Mouse (Mus musculus) liver, postnatal 0 days (tissue): Measurements from ENCODE around the gene Map3k6. TPM values are rescaled to one million over a fixed set of nuclear protein-coding genes. Genes with fewer than 3 reads are reported as not detected.

ENCODE experiments used
- ATAC-seq: fragments of 200-750 bp; cut with Nextera tagmentation; 2 replicates; pipeline ENCODE4 v1.8.0; 2017; ENCODE audit warnings: mild to moderate bottlenecking, moderate library complexity
- DNase-seq: peaks from one replicate; pipeline ENCODE4 v3.0.0-alpha.2; 2016
- H3K27ac ChIP-seq: fragments of 300-500 bp; sonication (generic); 2 replicates; pipeline ENCODE4 v1.5.1; 2014; ENCODE audit warnings: antibody characterized with exemption, moderate library complexity, mild to moderate bottlenecking, low read depth
- H3K27me3 ChIP-seq: fragments of 300-500 bp; sonication (generic); 2 replicates; pipeline ENCODE4 v1.6.1; 2014; ENCODE audit warnings: low read length, control low read depth, mixed read lengths; ENCODE audit not compliant: insufficient read depth
- H3K36me3 ChIP-seq: fragments of 300-500 bp; sonication (generic); replicated peaks from 2 replicates; pipeline ENCODE4 v1.6.1; 2014; ENCODE audit warnings: mild to moderate bottlenecking, control low read depth, low read length, moderate library complexity, mixed read lengths; ENCODE audit not compliant: insufficient read depth
- H3K4me1 ChIP-seq: fragments of 300-500 bp; sonication (generic); 2 replicates; pipeline ENCODE4 v1.6.1; 2014; ENCODE audit warnings: antibody characterized with exemption, mild to moderate bottlenecking, control low read depth; ENCODE audit not compliant: insufficient read depth
- H3K4me2 ChIP-seq: fragments of 300-500 bp; sonication (generic); 2 replicates; pipeline ENCODE4 v1.6.1; 2014; ENCODE audit warnings: low read depth, mild to moderate bottlenecking, low read length, moderate library complexity, mixed read lengths
- H3K4me3 ChIP-seq: fragments of 300-500 bp; sonication (generic); 2 replicates; pipeline ENCODE4 v1.5.1; 2014; ENCODE audit warnings: low read depth, low read length
- H3K9ac ChIP-seq: fragments of 300-500 bp; sonication (generic); replicated peaks from 2 replicates; pipeline ENCODE4 v1.6.1; 2014; ENCODE audit warnings: mild to moderate bottlenecking, moderate library complexity
- H3K9me3 ChIP-seq: fragments of 300-500 bp; sonication (generic); 2 replicates; pipeline ENCODE4 v1.6.1; 2016; ENCODE audit warnings: mild to moderate bottlenecking, control low read depth, low read length, mixed read lengths
- CTCF ChIP-seq: sonication (generic); IDR thresholded peaks from 2 replicates; pipeline ENCODE4 v1.5.1; 2016; ENCODE audit warnings: antibody characterized with exemption, low read depth
- EP300 ChIP-seq: IDR thresholded peaks from 2 replicates; pipeline ENCODE4 v1.6.1; 2016; ENCODE audit warnings: antibody characterized with exemption, low read depth, mild to moderate bottlenecking
- WGBS: fragments of 180-500 bp; shearing (Covaris S2); extraction: QIAGEN DNeasy Blood & Tissue Kit; methylation state at CpG from one replicate; pipeline ENCODE4 v1.1.7; 2014; ENCODE audit not compliant: insufficient replicate concordance; 5-methylcytosine and 5-hydroxymethylcytosine counted together
- polyA plus RNA-seq: library from polyadenylated mRNA; unstranded; fragments of >200 nt; fragmentation: Nextera tagmentation; extraction: Ambion mirVana; gene quantifications from 2 replicates; pipeline ENCODE4 v1.2.1, GENCODE M21; 2015

Gene Map3k6
- polyA plus RNA-seq, 1 experiment from 2014 or later: 1.3 TPM

DNA sequence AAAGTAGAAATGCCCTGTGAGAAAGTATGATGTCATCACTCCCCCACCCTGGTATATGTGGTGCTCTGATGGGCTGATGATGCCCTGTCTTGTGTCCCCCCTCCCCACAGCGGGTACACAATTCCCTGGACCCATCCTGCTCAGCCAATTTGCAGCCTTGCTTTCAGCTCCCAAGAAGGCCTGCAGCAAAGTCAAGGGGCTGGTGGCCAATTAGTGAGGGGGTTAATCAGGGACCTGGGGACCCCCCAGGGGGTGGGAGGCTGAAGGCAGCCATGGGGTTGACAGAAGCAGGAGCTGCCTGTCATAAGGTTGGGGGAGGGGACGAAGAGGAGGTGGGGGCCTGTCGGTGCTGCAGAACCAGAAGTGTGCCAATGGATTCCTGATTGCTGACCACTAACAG lies 37.0 kb upstream of the Map3k6 start:
- no peak overlapping the region for H3K9ac ChIP-seq
- H3K27ac ChIP-seq: no peak overlapping the region
- 50% methylated on average over 3 of the region's 3 CpGs for WGBS
- H3K4me3 ChIP-seq: no peak overlapping the region
- no peak overlapping the region for H3K4me2 ChIP-seq
- no peaks in the 10 kb centered on the region for H3K36me3 ChIP-seq
- TF ChIP-seq CTCF: no peak
- no peak for TF ChIP-seq EP300
- peaks cover 16% of the 10 kb centered on the region for H3K4me1 ChIP-seq
- DNase-seq (no peak), ATAC-seq (no peak)
- H3K27me3 ChIP-seq: 0 out of 2 replicates have a peak, but pooled peaks cover 2% of the 10 kb centered on the region
- no peaks in the 10 kb centered on the region for H3K9me3 ChIP-seq

DNA sequence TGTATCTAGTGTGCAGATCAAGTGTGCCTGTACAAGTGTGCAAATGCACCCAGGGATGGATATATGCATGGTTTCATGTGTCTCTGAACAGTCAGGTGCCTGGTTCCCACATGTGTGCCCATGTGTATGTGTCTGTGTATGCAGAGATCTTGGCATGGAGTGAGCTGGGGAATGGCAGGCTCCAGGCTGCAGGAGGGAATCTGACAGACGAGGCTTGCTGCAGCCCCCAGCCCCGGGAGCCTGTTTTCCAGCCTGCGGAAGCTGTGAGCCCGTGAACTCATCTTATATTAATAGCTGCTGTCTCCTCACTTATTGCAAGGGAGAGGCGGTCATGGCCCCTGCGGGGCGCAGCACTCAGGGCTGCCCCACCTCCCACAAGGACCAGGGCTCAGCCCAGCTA lies 36.2 kb upstream of the Map3k6 start:
- 57% methylated on average over 7 of the region's 7 CpGs for WGBS
- DNase-seq (peak; percentile 11), ATAC-seq (no peak)
- H3K9ac ChIP-seq: no peak overlapping the region
- H3K36me3 ChIP-seq: no peaks in the 10 kb centered on the region
- H3K9me3 ChIP-seq: no peaks in the 10 kb centered on the region
- no peak overlapping the region for H3K4me3 ChIP-seq
- TF ChIP-seq EP300 (no peak), CTCF (no peak)
- 0 out of 2 replicates have a peak, but pooled peaks cover 7% of the 10 kb centered on the region for H3K27me3 ChIP-seq
- peaks cover 12% of the 10 kb centered on the region for H3K4me1 ChIP-seq
- no peak overlapping the region for H3K4me2 ChIP-seq
- H3K27ac ChIP-seq: no peak overlapping the region

DNA sequence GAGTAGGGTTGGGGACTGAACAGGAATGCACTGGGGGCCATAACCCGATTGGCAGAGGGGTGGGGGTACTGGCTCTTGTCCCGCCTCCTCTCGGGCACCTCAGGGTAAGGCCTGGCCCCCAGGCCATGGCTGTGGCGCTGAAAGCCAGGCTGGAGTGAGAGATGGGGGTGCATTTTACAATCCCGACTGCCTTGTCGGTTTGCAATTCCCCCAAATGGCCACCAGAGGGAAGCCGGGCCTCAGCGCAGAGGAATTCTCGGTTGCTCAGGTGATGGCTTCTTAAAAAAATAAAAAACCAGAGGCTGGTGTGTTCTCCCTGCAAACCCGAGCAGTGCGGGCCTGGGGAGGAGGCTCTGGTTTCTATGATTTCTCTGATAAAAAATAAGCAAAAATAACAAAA lies 31.3 kb upstream of the Map3k6 start:
- WGBS: 5% methylated on average over 11 of the region's 11 CpGs
- H3K27me3 ChIP-seq: peaks cover 46% of the 10 kb centered on the region

DNA sequence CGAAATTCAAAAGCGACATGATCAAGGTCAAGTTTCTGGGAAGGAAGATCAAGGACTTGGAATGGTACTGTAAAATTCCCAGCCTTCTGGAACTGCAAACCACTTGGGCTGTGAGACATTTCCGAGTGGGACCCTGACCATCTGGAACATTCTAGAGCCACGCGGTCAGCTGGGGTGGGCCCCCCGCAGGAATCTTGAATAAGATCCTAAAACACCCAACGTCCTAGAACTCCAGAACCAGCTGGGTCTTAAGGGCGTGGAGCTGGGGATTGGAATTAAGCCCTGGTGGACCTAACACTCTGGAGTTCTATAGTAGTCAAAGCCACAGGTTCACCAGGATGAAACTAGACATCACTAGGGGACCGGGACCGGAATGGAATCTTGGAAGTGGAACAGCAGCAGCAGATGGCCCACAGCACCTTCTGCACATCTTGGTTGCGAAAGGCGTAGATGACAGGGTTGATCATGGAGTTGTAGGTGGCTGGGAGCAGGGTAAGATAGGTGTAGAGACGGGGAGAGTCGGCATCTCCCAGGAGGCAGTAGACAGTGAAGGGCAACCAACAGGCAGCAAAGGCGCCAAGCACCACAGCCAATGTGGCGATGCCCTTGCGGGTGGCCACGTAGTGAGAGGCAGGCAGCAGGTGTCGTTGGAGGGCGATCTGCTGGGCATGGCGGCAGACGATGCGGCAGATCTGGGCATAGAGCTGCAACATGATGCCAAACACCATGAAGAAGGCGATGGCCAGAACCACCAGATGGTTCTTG lies 30.4 kb upstream of the Map3k6 start:
- Histone ChIP-seq H3K27me3 (peaks cover 47% of the 10 kb centered on the region), H3K9ac (no peak overlapping the region), H3K36me3 (no peaks in the 10 kb centered on the region), H3K4me3 (no peak overlapping the region), H3K9me3 (no peaks in the 10 kb centered on the region), H3K27ac (no peak overlapping the region), H3K4me2 (no peak overlapping the region), H3K4me1 (peaks cover 17% of the 10 kb centered on the region)
- DNase-seq (no peak), ATAC-seq (no peak)
- 87% methylated on average over 24 of the region's 24 CpGs for WGBS
- TF ChIP-seq EP300 (no peak), CTCF (no peak)

More for the DNA sequence above, 31.3 kb upstream of the Map3k6 start:
- no peak overlapping the region for H3K9ac ChIP-seq
- TF ChIP-seq CTCF (peak; percentile 91), EP300 (no peak)
- H3K4me1 ChIP-seq: peaks cover 17% of the 10 kb centered on the region
- H3K36me3 ChIP-seq: no peaks in the 10 kb centered on the region
- H3K4me2 ChIP-seq: no peak overlapping the region
- peak; percentile 71 for DNase-seq
- no peak for ATAC-seq
- H3K9me3 ChIP-seq: no peaks in the 10 kb centered on the region
- no peak overlapping the region for H3K4me3 ChIP-seq
- no peak overlapping the region for H3K27ac ChIP-seq

DNA sequence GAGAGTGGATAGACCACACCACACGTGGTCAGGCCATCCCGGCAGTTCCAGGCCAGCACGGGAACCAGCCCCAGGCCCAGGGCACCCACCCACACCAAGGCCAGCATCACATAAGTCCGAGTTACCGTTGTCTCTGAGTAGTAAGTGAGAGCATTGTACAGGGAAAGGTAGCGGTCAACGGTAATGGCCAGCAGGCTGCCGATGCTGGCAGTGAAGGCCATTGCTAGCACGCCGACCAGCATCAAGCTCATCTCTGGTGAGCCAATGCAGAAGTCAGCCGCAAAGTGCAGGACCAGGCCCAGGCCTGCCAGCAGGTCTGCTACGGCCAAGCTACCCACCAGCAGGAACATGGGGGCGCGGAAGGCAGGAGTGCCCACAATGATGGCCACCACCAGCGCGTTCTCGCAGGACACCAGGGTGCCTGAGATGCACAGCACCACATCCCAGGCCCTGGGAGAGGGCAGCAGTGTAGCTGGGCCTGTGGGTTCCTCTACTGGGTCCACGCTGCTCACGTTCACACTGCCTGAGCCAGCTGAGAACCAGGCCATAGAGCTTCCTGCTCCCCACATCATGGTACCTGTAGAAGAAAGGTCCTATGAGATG lies 29.7 kb upstream of the Map3k6 start:
- H3K9ac ChIP-seq: no peak overlapping the region
- no peak overlapping the region for H3K27ac ChIP-seq
- no peak for TF ChIP-seq CTCF
- TF ChIP-seq EP300: no peak
- H3K27me3 ChIP-seq: peaks cover 47% of the 10 kb centered on the region
- no peak overlapping the region for H3K4me2 ChIP-seq
- H3K9me3 ChIP-seq: no peaks in the 10 kb centered on the region
- peaks cover 17% of the 10 kb centered on the region for H3K4me1 ChIP-seq
- 92% methylated on average over 19 of the region's 19 CpGs for WGBS
- no peak overlapping the region for H3K4me3 ChIP-seq
- H3K36me3 ChIP-seq: no peaks in the 10 kb centered on the region
- no peak for DNase-seq
- ATAC-seq: no peak

DNA sequence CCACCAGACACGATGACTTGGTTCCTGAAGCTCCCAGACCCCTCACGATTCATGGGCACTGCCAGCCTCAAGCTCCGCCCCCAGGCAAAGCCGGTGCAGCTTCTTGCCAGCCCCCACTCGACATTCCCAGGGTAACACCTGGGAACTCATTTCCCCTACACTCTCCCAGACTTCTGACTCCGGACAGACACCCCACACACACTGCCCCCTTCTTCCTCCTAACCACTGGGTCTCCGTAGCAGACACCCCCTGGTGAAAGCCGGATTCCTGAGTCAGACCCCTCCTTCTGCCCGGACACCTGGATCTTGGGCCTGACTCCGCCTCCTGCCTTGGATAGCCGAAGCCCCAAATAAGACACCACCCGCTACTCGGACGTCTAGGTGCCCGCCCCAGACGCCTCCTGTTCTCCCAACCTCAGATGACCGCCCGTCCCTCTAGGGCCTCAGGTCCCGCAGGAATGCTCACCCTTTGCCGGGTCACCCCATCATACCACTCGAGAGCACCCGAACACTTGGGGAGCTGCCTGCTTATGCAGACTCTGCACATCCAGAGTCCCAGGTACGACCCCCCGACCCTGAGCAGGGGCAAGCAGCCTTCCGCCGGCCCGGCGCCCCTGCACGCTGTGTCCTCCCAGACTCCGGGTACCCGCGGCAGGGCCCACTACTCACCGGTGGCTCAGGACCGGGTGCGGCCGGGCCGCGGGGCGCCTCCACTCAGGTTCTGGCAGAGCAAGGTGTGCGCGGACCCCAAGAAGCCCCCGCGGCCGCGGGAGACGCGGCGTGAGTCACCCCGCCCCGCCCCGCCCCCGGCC lies 28.7 kb upstream of the Map3k6 start, which contains the start of the genes Cd164l2 and Gpr3:
Gene Cd164l2, plus strand, starts transcription at position 381 of the 811 bp plus-strand sequence.
Gene Gpr3, minus strand, starts transcription at position 786 of the 811 bp plus-strand sequence.
- TF ChIP-seq CTCF: no peak
- TF ChIP-seq EP300: no peak
- Histone ChIP-seq H3K9ac (peak within 1 kb of the TSS; percentile 46; the same call in 1 of the 2 replicates), H3K36me3 (no peaks in the 10 kb centered on the region), H3K9me3 (no peaks in the 10 kb centered on the region), H3K4me2 (peak within 1 kb of the TSS; percentile 96), H3K4me3 (peak within 1 kb of the TSS; percentile 61), H3K4me1 (peaks cover 17% of the 10 kb centered on the region), H3K27ac (no peak within 1 kb of the TSS), H3K27me3 (peaks cover 47% of the 10 kb centered on the region)
- 4% methylated on average over 48 of the region's 52 CpGs for WGBS
- no peak for DNase-seq
- peak; percentile 12; the same call in 1 of the 2 replicates for ATAC-seq
